Mouse (Mus musculus) v-Abl transformed pro-B cells (cell line): ENCODE data around the gene Ankrd55.
"Not testable (repeated sequence)": the region's sequence is repeated elsewhere in the genome, so short reads cannot be mapped to it uniquely, and the experiment has no call there.

ENCODE experiments used
- in situ Hi-C, 2 experiments: fragments of 400-800 bp; cut with MboI; formaldehyde crosslinking; loops; one replicate each; pipeline ENCODE4 v1.15.1; 2025; ENCODE audit not compliant: unreplicated experiment in 2 of 2

Gene Ankrd55

DNA sequence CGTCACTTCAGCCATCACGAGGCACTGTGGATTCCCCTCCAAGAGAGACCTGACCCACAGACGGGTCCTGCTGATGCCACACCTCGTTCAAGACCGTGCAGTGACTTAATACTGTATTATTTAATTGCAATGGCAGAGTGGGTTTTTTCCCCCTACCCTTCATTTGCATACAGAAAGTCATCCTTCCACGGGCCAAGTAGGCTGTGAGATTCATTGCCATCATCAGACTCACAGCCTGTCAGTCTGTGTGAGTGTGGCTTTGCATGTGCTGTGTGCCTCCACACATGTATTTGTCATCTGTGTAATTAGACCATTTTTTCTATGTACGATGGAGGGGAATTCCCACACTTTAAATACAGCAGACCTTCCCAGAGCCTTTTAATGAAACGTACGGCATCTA is 1.1 kb downstream of the Ankrd55 start:
- in situ Hi-C loops, result loop anchor here (25.0 kb wide), 2 partner anchors 573 to 1323 kb away; partner anchors contain the start of gene Snx18 (in 1 of the 2)

- in situ Hi-C loops, result loop anchor here (25.0 kb wide), 2 partner anchors 572 to 1322 kb away; partner anchors contain the start of gene Snx18 (in 1 of the 2)
Observed at GRCm38 (mm10) chr13:112289981-112290380, 1.7 kb downstream of the Ankrd55 start.

DNA sequence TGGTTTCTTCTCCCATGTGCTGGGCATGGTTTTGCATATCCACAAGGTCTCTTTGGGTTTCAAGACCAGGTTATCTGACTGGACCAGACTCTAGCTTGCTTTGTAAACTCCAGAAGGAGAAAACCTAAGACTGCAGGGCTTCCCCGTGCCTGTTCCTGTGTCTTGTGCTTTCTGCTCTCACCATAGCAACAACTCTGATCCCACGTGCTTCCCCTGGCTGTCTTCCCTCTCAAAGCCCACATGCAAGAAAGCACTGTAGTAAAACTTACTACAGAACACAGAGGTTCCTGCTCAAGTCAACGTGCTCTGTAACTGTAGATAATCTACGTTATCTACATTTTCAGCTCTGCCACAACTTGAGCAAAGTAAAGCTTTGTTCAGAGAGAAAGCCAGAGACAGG is 4.2 kb downstream of the Ankrd55 start:
- in situ Hi-C loops, result loop anchor here (25.0 kb wide), 2 partner anchors 570 to 1320 kb away; partner anchors contain the start of gene Snx18 (in 1 of the 2)

GRCm38 (mm10) chr13:112293092-112293491 is 4.8 kb downstream of the Ankrd55 start:
- in situ Hi-C loops, result loop anchor here (25.0 kb wide), 2 partner anchors 569 to 1319 kb away; partner anchors contain the start of gene Snx18 (in 1 of the 2)

- in situ Hi-C loops, result loop anchor here (25.0 kb wide), 2 partner anchors 568 to 1318 kb away; partner anchors contain the start of gene Snx18 (in 1 of the 2)
Observed at GRCm38 (mm10) chr13:112294446-112294845, 6.2 kb downstream of the Ankrd55 start.

DNA sequence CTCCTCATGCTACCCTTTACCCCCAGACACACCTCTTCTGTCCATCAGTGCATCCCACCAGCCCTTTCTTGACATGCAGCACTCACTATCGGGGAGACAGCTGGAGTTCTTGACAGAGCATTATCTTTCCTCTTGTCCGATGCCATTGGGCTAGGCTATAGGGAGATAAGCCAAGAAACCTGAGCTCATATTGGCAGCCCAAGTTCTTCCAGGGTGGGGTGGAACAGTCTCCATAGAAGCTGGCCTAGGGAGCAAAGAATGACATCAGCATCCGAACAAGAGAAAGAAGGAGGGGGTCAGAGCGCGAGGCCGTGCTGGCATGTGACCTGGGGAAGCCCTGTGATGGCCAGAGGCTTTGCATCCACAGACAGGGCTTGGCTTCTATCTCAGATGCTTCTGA is 9.5 kb downstream of the Ankrd55 start:
- in situ Hi-C loops, result loop anchor here (25.0 kb wide), 2 partner anchors 565 to 1315 kb away; partner anchors contain the start of gene Snx18 (in 1 of the 2)

DNA sequence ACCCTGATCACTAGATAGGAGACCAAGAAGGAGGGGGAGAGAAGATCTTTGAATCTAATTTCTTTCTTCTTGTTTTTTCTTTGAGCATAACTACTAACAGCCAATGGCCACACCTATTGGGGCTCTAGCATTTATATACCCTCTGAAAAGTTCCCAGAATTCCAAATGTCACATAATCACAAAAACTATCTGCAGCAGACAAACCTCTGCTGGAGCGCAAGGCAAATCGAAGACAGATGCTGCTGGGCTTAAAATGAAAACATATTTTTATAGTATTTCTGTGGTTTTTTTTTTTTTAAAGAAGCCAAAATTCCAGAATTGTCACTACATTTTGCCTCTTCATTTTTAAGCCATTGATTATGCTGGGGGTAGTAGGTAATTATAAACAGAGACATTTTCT is 15.2 kb downstream of the Ankrd55 start:
- in situ Hi-C loops, result loop anchor here in 1 of 2 experiments (10.0 kb wide), 1 partner anchor 741 kb away; the partner anchor contains the start of gene Gpx8

GRCm38 (mm10) chr13:112308672-112309071 is 20.4 kb downstream of the Ankrd55 start:
- in situ Hi-C loops, result loop anchor here in 1 of 2 experiments (10.0 kb wide), 1 partner anchor 736 kb away; the partner anchor contains the start of gene Gpx8

DNA sequence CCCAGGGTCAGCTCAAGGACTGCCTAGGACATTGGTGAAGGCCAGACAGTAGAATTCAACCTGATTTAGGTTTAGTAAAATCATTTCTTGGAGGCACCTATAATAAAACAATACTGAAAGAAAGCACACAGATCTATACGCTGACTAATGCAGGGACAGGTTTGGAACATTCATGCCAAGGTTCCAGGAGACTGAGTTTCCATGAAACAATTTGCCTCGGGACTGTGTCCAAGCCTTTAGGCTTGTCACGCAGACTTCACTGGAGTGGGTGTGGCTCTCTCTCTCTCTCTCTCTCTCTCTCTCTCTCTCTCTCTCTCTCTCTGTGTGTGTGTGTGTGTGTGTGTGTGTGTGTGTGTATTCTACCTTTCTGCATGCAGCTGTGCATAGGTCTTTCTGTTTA is 23.4 kb downstream of the Ankrd55 start:
- in situ Hi-C loops, result not testable (repeated sequence)

- in situ Hi-C loops, result no loop called here
Observed at GRCm38 (mm10) chr13:112315442-112315841, 27.2 kb downstream of the Ankrd55 start.

GRCm38 (mm10) chr13:112316622-112317482 is 28.6 kb downstream of the Ankrd55 start:
- in situ Hi-C loops, result no loop called here

GRCm38 (mm10) chr13:112318124-112318523 is 29.9 kb downstream of the Ankrd55 start:
- in situ Hi-C loops, result no loop called here

GRCm38 (mm10) chr13:112323591-112324266 is 35.5 kb downstream of the Ankrd55 start:
- in situ Hi-C loops, result no loop called here

DNA sequence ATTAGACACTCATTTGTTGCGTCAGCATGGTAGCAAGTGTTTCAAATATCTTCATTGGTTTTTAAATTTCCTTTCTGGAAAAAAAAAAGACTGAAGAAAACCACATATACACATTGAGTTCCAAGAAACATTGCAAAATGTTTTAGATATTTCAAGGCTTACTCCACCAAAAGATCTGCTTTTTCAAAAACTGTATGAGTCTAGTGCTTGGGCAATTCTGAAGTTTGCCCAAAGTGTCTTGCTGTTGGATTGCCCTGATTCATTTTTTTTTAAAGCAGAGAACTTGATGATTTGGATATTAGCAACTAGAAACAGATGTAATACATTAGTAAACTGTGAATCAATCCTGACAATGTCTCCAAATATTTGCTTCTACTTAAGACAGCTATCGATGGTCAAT is 36.9 kb downstream of the Ankrd55 start:
- in situ Hi-C loops, result no loop called here

GRCm38 (mm10) chr13:112326403-112326802 is 38.2 kb downstream of the Ankrd55 start:
- in situ Hi-C loops, result no loop called here

DNA sequence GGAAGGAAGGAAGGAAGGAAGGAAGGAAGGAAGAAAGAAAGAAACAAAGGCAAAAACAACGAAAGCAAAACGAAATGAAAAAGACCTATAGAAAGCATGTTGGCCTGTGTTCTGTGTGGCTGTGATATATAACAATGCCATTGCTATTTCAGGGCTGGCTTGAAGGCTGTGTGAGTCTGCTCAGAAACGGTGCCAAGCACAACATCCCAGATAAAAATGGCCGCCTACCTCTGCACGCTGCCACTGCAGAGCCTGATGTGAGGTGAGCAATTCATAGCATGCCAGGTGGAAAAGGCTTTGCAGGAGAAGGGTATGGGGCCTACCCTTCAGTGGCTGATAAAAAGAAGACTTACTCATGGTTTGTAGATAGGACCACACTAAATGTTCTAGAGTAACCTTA is 38.7 kb downstream of the Ankrd55 start:
- in situ Hi-C loops, result no loop called here

GRCm38 (mm10) chr13:112327511-112327910 is 39.3 kb downstream of the Ankrd55 start:
- in situ Hi-C loops, result no loop called here

DNA sequence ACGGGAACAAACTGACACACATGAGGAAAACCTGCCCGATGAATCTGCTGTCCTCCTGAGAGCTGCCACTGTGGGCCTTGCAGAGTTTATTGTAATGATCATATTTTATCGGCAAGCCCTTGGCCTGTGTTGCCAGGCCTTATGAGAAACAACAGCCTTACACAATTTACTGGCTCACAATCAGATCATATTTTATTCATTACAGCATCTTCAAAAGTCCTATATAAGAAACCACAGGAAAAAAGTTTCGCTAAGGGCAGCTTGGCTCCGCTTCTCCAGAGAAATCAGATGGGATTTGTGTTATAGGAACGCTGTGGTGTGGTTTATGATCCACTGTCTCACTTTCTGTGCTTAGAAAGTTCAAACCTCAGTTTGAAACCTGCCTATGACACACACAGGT is 42.0 kb downstream of the Ankrd55 start:
- in situ Hi-C loops, result no loop called here

GRCm38 (mm10) chr13:112330919-112331681 is 42.8 kb downstream of the Ankrd55 start:
- in situ Hi-C loops, result no loop called here

DNA sequence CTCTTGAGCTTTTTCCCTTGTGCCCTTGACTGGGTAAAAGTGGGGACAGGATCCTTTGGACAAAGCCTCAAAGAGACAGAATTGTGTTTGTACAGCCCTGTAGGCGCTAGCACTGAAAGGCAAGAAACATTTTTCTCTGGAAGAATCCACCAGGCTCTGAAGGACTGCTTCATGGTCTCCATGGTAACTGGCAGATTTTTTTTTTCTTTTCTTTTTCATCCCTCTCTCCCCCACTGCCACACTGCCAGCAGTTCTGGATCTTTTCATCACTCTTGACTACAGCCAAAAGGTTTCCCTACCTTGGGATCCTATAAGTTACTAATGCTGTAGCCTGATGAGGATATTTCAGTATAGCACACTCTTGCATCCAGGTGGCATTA is 43.4 kb downstream of the Ankrd55 start:
- in situ Hi-C loops, result no loop called here
